Mouse (Mus musculus): Measurements from ENCODE around the gene Sfrp2.

DNA sequence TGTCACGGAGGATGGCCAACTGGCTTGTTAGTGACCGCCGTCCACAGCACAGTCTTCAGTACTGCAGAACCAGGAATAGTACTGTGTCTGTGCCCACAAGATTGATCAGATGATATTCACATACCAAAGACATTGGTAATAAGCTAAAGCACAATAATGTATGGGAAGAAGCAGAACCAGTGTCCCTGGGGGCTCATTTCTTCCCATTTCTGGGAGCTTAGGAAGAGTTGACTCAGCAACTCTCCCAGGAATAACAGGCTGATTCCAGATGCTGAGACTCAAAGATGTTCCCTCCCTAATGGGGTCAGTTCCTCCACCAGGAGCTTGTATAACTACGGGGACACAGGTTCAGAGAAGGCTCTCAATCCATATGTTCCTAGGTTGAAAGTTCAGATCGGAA is 13.9 kb upstream of the Sfrp2 start:
- no peak for TF ChIP-seq CTCF (IDR thresholded peaks at IDR 0.05; ENCODE audit: extremely low read depth, insufficient read length, insufficient replicate concordance, low read depth, low read length)
- TF ChIP-seq POLR2A (IDR thresholded peaks at IDR 0.05; ENCODE audit: low read depth, low read length): no peak
